Mouse (Mus musculus) frontal cortex, postnatal 10 days (tissue): ENCODE measurements around the gene Tmem184a.
A peak's percentile ranks its signal among the peaks of the same experiment; 100 is the strongest.

Source experiments
- DNase-seq, 2 experiments: peaks; one replicate each; pipeline ENCODE4 v3.0.0; 2022; ENCODE audit warnings: low spot score in 2 of 2, mixed read lengths in 1 of 2

Tmem184a gene

DNA sequence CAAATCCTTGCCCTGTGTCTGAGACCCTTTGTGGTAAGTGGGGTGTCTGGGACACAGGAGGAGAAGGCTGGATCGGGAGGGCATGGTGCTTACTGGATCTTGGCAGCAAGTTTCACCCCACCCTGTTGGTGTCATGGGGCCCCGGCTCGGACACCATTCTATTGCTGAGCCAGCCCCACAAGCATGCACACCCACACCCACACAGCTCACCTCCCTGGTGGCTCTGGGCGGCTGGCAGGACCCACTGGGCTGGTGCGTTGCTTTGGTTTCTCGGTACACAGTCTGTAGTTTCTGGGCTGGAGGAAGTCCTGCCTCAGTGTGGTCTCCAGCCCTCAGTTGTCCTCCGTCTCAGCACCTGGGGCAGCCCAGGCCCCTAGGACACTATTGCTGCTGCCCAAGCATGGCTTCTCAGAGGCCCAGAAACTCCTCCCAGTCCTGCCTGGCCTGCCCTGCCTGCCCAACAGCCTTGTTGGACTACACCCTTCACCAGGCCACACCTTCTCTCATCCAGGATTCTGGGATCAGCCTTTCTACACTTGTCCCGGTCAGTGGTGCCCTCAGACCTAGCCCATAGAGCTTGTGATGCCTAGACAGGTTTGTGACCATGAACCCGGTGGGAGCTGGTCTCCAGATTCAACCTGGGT, at the start of gene Tmem184a:
Gene Tmem184a, minus strand, starts transcription at position 380 of the 644 bp plus-strand sequence.
- no peak for DNase-seq

DNA sequence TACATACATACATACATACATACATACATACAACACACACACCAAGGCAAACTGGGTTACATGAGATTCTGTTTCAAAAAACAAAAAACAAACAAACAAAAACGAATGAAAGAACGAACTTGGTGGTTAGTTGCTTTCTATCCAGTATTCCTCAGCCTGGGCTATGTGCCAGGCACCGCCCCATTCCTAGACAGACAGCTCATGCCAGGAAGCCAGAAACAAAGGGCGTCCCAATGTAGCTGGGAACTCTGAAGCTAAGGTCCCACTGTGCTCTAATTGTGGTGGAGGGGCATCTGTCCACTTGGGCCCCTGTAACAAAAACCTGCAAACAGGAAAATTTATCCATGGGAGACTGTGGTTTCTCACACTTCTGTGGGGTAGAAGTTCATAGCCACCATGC, 43.0 kb upstream of the Tmem184a start:
- DNase-seq: peak in 1 of 2 experiments; percentile 39

DNA sequence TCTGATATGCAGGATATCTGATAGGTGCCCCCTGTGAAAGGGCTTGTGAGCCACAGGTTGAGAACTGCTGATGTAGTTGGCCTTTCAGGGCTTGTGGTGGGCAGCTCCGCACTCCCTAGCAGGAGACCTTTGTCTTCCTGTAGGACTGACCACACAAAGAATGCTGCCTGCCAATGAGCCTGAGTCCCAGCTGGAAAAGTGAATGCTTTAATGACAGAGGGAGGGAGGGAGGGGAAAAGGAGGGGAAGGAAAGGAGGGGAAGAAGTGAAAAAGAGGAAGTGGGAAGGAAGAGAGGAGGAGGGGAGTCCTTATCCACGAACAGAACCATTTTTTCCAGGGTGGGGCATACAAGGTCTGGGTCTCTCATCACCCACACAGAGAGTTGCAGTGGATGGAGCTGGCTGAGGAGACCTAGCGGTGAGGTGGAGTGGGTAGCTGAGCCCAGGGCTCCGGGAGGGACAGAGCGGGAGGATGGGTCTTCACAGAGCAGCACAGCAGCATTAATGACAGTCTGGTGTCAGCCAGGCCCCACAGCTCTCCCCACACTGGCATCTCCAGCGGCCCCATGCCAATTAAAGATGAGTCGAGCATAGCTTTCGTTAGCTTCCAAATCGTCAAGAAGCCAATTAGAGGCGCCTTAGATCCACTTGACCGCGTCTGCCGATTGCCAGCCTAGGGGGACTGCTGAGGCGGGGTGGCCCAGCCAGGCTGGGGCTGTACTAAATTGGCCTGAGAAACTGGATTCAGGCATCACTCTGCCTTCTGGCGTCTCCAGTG, 40.8 kb upstream of the Tmem184a start:
- DNase-seq: no peak

DNA sequence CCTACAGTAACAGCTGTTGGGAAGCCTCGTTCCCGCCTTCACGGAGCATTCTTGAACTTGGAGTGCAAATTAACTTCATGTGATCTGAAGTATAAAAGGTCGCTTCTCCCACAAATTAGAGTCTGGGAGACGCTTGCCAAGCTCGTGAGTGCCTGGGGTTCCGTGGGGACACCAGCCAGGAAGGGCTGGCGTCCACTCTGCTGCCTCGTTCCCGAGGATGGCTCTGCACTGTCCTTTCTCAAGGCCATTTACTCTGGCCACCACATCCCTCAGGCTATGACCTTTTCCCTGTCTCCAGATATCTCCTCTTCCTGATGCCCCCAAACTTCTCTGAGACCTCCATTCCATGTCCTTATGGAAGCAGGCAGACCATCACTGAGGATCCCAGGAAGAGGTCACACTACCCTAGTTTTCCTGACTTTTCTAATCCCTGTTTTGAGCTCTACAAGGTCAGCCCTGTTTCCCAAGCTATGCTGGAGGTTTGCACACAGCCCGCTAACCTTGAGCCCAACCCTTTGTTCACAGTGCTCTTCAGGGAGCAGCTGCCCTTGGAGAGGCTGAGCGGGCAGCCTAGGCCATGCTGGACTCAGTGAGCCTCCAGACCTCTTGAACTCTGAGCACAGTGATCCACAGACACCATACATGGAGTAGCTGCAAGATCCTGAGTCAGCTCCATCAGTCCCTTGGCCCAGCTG, 30.1 kb upstream of the Tmem184a start:
- DNase-seq: no peak

DNA sequence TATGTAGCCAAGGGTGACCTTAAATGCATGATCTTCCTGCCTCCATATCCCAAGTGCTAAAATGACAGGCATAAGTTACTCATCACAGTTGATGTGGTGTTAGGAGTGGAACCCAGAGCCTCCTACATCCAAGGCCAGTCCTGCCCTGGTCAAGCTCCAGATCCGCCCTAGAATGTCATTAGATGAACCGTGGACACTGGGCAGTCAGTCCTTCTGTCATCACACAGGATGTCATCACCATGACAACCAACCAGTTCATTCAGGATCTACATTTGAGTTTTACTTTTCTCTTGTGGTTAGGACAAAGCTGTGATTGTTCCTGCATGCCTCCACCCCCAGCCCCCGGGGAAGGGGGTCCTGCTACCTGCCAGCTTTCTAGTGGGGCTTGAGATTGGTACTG, 19.4 kb upstream of the Tmem184a start:
- no peak for DNase-seq

DNA sequence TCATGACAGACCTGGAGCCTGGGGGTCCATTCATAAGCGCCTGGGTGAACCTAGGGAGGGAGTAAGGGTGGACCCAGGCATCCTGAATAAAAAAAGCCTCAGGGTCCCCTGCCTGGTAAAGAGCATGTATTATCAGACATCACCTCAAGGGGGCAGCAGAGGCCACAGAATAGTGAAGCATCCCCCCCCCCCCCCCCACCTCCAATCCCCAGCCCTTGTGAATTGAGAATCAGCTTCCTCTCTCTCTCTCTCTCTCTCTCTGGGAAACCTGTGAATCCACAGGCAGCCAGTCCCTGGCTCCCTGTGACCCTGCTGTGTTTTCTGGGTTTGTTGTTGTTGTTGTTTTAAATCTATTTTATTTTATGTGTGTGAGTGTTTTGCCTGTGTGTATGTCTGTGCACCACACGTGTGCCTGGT, 18.8 kb upstream of the Tmem184a start:
- peak in 1 of 2 experiments; percentile 57 for DNase-seq

DNA sequence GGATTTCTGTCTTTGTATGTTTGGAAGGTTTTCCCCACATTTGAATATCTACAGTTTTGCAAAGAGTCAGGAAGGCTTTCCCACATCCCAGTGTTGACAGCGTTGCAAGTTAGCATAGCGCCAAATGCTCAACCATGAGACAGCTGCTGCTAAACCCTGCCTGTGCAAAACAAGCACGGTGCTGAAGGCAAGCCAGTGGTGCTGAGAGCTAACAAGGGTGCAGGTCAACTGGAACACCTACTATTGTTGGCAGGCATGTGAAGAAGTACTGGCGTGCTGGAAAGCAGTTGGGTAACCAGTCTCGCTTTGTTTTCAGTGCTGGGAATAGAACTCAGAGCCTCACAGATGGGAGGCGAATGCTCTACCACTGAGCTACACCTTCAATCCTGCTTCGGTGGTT, 16.0 kb upstream of the Tmem184a start:
- no peak for DNase-seq

DNA sequence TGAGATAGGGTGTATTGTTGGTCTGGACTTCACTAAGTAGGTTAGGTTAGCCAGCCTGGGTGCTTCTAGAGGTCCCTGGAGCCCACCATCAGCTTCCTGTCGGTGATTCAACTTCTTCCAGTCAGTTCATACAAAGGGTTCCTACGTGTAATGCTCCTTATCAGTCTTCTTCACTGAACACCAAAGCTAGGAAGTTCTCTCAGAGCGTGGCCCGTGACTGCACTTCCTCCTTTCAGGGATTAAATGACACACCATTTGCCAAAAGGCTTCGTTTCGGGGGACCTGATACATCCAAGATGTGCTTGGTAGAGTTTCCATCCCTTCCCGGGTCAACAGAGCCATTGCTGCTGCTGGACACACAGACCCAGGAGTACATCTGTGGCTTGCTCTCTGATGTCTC, 12.4 kb upstream of the Tmem184a start:
- no peak for DNase-seq

DNA sequence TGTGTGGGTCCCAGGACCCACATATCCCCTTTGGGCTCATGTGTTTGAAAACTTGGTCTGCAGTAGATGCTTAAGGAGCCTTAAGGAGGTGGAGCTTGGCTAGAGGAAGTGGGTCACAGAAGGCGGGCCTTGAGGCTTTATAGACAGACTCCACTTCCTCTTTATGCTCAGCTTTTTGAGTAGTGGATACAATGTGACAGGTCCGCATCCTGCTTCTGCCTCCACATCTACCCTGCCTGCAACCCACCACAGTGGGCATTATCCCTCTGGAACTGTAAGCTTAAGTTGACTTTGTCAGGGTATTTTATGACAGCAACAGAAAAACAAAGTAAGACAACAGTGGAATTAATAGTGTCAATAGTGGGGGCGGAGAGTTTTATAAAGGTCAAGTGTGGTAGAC, 11.0 kb upstream of the Tmem184a start:
- DNase-seq: no peak

DNA sequence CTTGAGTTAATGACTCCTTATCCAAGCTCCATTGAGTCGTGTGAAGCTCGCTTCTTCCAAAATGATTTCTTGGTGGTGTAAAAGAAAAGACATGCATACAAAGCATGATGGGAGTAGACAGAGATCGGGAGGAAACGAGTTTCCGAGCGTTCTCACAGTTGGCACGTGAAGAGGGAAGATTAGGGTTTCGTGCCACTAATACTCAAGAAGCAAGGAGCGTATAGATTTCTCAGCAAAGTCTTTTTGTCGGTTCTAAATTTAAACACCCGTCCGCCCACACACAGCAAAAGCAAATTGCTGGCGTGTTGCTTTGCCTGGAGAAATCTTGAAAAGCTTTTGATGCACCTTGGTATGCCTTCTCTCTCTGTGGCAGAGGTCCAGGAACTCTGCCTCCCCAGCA, 9.7 kb upstream of the Tmem184a start:
- peak in 1 of 2 experiments; percentile 50 for DNase-seq

DNA sequence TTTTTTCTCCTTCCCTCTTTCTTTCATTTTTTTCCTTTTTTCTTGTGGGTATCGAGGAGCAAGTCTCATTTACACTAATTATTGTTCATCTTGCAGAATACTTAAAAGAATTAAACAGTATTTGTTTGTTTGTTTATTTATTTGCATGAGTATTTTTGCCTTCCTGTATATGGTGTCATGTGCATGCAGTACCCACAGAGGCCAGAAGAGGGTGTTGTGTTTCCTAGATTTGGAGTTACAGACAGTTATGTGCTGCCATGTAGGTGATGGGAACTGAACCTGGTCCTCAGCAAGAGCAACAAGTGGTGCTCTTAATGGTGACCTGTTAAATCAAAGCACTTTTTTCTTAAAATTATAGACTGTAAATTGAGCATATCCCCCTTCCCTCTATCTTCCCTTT, 7.9 kb upstream of the Tmem184a start:
- no peak for DNase-seq

DNA sequence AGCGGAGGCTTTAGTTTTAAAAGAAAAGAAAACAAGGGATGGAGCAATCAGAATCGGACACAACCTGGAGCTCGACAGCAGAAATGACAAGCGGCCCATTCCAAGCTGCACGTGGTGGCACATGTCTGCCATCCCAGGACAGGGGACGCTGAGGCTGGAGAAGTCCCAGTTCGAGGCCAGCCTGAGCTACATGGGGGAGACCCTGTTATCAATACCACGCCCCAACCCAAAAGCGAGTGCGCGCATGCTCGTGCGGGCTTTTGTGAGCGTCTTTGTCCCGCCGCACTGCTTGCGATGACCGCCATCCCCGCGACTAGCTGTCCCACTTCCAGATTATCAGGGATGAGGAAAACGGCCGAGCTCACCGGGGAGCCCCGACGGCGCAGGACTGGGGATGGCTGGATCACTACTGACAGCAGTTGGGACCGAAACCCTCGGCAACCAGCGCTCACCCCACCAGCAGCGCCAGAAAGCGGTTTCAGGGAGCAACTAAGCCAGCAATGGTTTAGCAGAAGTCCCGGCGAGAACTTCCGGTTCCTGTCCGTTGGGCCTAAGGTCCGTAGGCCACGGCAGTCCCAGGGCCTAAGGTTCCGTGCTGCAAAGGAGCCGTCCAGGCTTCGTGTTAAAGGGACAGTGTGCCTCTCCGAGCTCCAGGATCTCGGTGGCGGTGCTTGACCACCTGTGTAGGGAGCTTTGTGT, 6.8 kb upstream of the Tmem184a start, which contains the start of the genes Gm26938 and Psmg3:
Gene Gm26938, minus strand, starts transcription at position 51 of the 699 bp plus-strand sequence.
Gene Psmg3, minus strand, starts transcription at position 529 of the 699 bp plus-strand sequence.
- DNase-seq: peak; percentile 75 to 86

DNA sequence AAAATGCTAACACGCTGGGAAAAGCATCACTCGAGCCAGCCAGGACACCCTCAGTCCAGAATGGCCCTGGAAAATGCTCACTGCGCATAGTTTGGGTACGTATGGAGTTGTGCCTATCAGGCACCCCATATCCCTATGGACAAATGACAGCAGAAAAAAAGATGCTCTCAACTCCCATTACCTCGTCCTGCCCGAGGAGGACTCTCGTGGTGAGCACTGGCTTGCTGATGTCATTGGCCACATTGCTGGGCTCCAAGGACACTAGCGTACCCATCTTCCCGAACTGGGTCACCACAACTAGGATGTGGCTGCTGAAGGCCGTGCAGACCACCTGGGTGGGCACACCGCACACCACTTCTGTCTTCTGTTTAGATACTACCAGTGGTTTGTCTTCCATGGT, 6.2 kb upstream of the Tmem184a start:
- no peak for DNase-seq

DNA sequence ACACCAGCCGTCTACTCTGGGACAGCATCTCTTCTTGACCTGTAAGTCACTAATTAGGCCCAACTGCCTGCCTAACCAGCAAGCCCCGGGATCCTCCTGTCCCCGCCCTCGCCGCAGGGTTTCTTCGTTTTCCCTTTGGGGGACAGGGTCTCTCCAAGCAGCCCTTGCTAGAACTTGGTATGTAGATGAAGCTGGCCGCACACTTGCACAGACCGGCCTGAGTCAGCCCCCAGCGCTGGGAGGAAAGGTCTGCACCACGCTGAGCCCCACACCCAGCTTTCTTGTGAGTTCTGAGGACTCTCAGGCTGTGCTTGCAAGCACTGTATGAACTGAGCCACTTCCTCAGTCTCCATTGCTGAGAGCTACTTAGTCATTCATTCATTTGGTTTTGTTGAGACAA, 4.8 kb upstream of the Tmem184a start:
- no peak for DNase-seq

DNA sequence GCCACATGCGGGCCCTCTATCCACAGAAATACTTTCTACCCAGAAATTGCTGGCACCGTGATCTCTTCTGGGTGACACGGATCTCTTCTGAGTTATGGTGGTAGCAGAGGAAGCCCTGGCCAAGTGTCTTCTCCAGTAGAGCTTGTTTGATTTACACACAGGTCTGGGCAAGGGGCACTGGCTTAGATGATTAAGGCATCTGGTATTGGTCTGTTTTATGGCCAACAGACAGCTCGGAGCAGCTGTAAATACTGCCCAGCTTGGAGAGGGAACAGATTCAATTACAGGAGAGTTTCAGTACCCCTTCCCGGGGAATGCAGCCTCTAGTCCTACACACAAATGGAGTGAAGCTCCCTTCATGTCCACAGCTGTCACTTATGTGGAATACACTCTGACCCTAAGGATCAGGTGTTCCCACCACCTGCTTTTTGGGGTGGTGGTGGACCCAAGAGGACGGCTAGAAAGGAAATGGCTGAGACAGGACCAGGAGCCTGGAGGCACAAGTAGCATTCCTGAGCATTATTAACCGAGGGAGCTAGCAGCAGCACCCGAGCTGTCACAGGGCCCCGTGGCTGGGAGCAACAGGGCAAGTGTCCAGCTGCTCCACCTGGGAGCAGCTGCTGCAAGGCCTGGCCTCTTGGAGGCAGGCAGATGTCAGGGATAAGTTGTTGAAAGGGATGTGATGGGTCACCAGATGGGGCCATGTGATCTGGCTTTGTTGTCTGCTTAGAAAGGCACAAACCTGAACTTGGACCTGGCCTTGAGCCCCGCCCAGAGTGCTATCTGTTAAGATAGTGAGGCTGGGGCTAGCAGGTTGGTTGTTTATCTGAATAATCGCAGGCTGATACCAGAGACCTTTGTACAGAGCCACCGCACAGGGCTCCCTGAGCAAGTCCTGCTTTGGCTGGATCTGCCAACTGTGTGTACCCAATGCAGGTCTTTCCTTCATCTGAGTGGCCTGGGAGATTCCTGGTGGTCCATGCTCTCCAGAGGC, 2.0 kb upstream of the Tmem184a start:
- no peak for DNase-seq

DNA sequence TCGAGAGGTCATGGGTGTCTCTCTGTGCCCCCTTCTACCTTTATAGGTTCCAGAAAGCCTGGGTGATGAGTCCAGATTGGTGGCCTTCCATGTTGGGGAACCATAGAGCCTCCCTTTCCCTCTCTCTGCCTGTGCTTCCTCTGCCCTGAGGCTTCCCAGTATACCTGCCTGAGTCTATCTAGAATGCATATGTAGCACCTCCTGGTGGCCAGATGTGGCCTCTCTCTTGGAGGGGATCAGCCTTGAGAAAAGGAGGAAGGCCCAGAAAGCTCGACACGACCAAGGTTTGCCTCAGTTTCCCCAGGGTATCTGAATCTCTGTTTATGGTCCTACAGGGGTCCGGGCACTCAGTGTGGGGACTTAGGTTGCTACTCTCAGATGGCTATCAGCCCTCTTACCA, 916 bp downstream of the Tmem184a start:
- DNase-seq: no peak

DNA sequence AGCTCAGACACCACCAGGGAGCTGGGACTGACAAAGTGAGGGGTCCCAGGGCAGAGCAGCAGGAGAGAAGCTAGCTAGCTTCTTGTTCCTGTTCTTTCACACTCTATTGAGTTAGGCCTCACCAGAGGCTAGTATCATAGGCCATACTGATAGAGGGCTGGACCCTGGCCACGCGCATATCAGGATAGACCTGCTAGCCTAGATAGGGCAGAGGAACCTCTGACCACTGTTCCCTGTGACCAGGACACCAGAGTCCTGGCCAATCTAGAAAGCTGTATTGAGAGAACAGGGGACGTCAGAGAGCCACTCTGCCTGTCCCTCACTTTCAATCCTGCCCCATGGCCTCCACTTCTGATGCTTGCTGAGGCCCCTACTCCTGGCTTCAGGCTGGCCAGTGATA, 1.7 kb downstream of the Tmem184a start:
- no peak for DNase-seq

DNA sequence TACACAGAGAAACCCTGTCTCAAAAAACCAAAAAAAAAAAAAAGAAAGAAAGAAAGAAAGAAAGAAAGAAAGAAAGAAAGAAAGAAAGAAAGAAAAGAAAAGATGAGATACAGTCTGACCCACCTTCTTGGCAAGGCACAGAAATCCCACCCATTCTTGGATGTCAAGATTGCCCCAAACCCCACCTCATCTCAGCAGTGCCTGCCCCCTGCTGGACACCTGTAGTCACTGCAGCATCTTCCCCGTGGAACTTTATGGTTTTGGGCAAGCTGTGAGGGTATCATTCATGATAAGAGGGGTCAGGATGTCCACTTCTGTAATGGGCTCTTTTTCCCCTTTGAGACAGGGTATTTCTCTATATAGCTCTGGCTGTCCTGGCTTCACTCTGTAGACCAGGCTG, 2.4 kb downstream of the Tmem184a start:
- DNase-seq: no peak

DNA sequence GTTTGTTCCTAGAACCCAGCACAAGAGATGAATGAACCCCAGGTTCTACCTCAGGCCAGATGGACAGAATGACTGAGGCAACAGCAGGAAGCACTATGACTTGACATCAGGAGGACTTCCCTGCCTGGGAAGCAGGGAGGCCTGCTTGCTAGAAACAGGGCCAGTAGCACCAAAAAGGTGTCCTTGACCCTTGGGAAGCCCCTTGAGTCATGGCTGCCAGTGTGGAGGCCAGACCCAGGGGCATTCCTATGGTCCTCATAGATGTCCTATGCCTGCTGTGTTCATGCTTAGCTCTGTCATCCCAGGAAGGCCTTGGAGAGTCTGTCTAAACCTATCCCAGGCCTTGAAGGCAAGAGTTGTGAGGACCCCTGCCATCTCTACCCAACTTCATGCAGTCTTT, 3.3 kb downstream of the Tmem184a start:
- DNase-seq: no peak

DNA sequence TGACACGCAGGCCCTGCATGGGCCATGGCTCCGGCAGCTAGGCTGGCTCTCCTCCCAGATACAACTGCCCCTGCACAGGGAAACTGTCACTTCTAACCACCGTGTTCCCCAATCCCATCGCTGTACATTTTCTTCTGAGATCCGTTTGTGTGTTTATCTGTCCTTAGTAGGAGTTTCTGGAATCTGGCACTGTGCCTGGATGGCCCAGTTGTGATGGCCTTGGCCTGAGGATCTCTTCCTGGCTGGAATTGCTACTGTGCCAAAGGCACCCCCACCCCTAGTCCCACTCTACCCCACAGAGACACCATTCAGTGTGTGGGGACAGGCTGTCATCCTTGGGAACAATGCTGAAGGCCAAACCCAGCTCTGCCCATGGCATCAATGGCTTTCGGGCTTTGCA, 3.8 kb downstream of the Tmem184a start:
- DNase-seq: no peak

DNA sequence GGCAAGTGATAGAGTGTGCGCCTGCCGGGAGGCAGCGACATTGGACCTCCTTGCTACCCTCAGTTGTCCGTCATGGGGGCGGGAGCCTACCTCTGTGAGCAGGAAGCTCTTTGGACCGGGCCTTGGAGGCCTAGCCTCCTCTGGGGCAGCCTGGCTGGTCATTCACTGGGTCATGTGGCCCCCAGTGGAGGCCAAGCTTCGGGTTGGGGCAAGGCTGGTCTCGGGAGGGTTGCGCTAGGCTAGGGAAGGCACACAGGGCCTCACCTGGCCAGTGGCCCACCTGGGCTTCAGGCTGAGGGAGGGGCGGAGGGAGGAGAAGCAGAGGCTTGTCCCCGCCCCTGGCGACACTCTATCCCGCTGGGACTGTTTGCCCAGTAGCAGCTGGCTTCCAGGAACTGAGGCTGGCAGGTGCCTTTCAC, 5.7 kb downstream of the Tmem184a start:
- no peak for DNase-seq
